Mouse (Mus musculus) megakaryocyte, embryonic 14.5 days (primary cell): ENCODE results near the gene Pygm.

Source experiments
- FLI1 ChIP-seq: IDR thresholded peaks from 2 replicates; pipeline ENCODE4 v1.6.1; 2012; ENCODE audit warnings: low read length, inconsistent platforms, mixed read lengths
- GATA1 ChIP-seq: IDR thresholded peaks from 3 replicates; pipeline ENCODE4 v1.6.1; 2012; ENCODE audit warnings: mixed read lengths, low read length, inconsistent platforms, borderline replicate concordance

DNA sequence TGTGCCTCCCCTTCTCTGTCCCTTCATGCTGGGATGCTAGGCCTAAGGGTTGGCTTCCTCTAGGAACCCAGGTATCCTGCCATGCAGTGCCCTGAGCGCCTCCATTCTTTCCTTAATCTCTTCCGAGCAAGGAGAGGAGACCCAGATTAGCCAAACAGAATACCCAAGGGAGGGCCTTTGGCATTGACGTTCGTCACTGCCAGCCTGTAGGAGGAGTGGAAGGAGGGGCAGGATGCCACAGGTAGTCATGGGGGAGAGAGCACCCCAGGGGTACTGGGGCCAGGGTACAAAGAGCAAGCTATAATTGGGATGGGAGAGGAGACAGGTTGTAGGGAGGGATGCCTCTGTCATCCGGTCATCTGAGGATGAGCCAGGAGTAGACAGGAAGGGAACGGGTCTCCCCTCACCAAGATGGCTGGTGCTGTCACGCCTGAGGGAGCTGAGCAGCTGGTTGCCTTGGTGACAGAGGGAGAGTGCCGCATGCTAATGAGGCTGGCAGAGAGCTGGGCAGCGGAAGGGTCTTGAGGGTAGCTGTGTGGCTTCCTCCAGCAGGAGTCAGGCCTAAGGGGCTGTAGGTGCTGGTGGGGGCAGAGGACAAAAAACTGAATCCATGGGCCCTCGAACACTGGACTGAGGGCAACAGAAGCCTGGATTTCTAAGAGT, 61.7 kb downstream of the Pygm start:
- TF ChIP-seq GATA1 = no peak
- TF ChIP-seq FLI1 = no peak
